Mouse (Mus musculus) spleen, adult 2 months (tissue): ENCODE data around the gene Smcr8.

Source experiments
- CTCF ChIP-seq: fragments of 200-500 bp; IDR thresholded peaks from 2 replicates; pipeline ENCODE4 v1.5.1; 2011; ENCODE audit warnings: mild to moderate bottlenecking, inconsistent platforms; ENCODE audit not compliant: insufficient read depth, insufficient read length, insufficient replicate concordance; ENCODE audit errors: extremely low read depth
- POLR2A ChIP-seq: fragments of 200-500 bp; IDR thresholded peaks from 2 replicates; pipeline ENCODE4 v1.6.1; 2011; ENCODE audit warnings: low read depth, low read length, inconsistent platforms

GRCm38 (mm10) chr11:60728260-60728761 is 49.0 kb upstream of the Smcr8 start, which contains the start of gene Mief2:
- TF ChIP-seq CTCF (no peak), POLR2A (peak; percentile 31; the same call in 1 of the 2 replicates)
